Mouse (Mus musculus) E14TG2a.4 (cell line): ENCODE data around the gene 6430628N08Rik.

Source experiments
- CTCF ChIP-seq: conservative IDR thresholded peaks from 2 replicates; pipeline ENCODE4 v1.5.1; 2014; ENCODE audit warnings: low read length
- NANOG ChIP-seq: IDR thresholded peaks from 2 replicates; pipeline ENCODE4 v1.6.1; 2014; ENCODE audit warnings: borderline replicate concordance, low read length, mixed read lengths
- POU5F1 ChIP-seq: IDR thresholded peaks from 2 replicates; pipeline ENCODE4 v1.6.1; 2014; ENCODE audit warnings: low read length, borderline replicate concordance

GRCm38 (mm10) chr4:115840842-115841241, 49.6 kb upstream of the 6430628N08Rik start:
- TF ChIP-seq CTCF: no peak
- TF ChIP-seq NANOG: no peak
- no peak for TF ChIP-seq POU5F1
